Mouse (Mus musculus) limb, embryonic 12.5 days (tissue): ENCODE results near the gene Lgals4. TPM values are rescaled to one million over a fixed set of nuclear protein-coding genes. Genes with fewer than 3 reads are reported as not detected.

Experiments
- ATAC-seq: fragments of 200-750 bp; cut with Nextera tagmentation; 2 replicates; pipeline ENCODE4 v1.8.0; 2017; ENCODE audit warnings: low read depth, moderate TSS enrichment; ENCODE audit not compliant: insufficient number of reproducible peaks, insufficient read depth, low FRiP score, low TSS enrichment
- H3K27ac ChIP-seq: fragments of 300-500 bp; sonication (generic); 2 replicates; pipeline ENCODE4 v1.5.1; 2016; ENCODE audit warnings: mild to moderate bottlenecking, moderate library complexity
- H3K27me3 ChIP-seq: fragments of 300-500 bp; sonication (generic); 2 replicates; pipeline ENCODE4 v1.6.1; 2016; ENCODE audit warnings: mild to moderate bottlenecking, moderate library complexity
- H3K36me3 ChIP-seq: fragments of 300-500 bp; sonication (generic); 2 replicates; pipeline ENCODE4 v1.6.1; 2016; ENCODE audit warnings: mild to moderate bottlenecking, moderate library complexity
- H3K4me1 ChIP-seq: fragments of 300-500 bp; sonication (generic); replicated peaks from 2 replicates; pipeline ENCODE4 v1.6.1; 2016
- H3K4me2 ChIP-seq: fragments of 300-500 bp; sonication (generic); 2 replicates; pipeline ENCODE4 v1.6.1; 2016; ENCODE audit warnings: mild to moderate bottlenecking, moderate library complexity
- H3K4me3 ChIP-seq: fragments of 300-500 bp; sonication (generic); replicated peaks from 2 replicates; pipeline ENCODE4 v1.5.1; 2016; ENCODE audit warnings: mild to moderate bottlenecking
- H3K9ac ChIP-seq: fragments of 300-500 bp; sonication (generic); replicated peaks from 2 replicates; pipeline ENCODE4 v1.6.1; 2016; ENCODE audit warnings: mild to moderate bottlenecking, moderate library complexity
- H3K9me3 ChIP-seq: fragments of 300-500 bp; sonication (generic); 2 replicates; pipeline ENCODE4 v1.6.1; 2016; ENCODE audit warnings: mild to moderate bottlenecking, moderate library complexity
- WGBS: fragments of 180-500 bp; shearing (Covaris S2); methylation state at CpG from one replicate; pipeline ENCODE4 v1.1.7; 2016; 5-methylcytosine and 5-hydroxymethylcytosine counted together
- polyA plus RNA-seq: library from polyadenylated mRNA; unstranded; fragments of >200 nt; fragmentation: Nextera tagmentation; extraction: Ambion mirVana; gene quantifications from 2 replicates; pipeline ENCODE4 v1.2.1, GENCODE M21; 2016

Lgals4 gene
- polyA plus RNA-seq, 1 experiment from 2014 or later, result 4.9 TPM

GRCm38 (mm10) chr7:28795832-28796231, 37.8 kb upstream of the Lgals4 start:
- peaks cover 17% of the 10 kb centered on the region for H3K4me1 ChIP-seq

GRCm38 (mm10) chr7:28796562-28796975, 37.1 kb upstream of the Lgals4 start:
- Histone ChIP-seq H3K4me2 (peak overlapping the region; percentile 50), H3K27ac (no peak overlapping the region; the same call in 1 of the 2 replicates), H3K36me3 (no peaks in the 10 kb centered on the region), H3K27me3 (no peaks in the 10 kb centered on the region), H3K4me1 (peaks cover 17% of the 10 kb centered on the region), H3K9me3 (no peaks in the 10 kb centered on the region), H3K9ac (peak overlapping the region; percentile 46; the same call in 1 of the 2 replicates), H3K4me3 (peak overlapping the region; percentile 19)
- WGBS, result 15% methylated on average over 32 of the region's 32 CpGs
- no peak for ATAC-seq

More at GRCm38 (mm10) chr7:28795832-28796231, 37.8 kb upstream of the Lgals4 start:
- H3K4me3 ChIP-seq, result no peak overlapping the region
- H3K4me2 ChIP-seq, result peak overlapping the region; percentile 50; the same call in 1 of the 2 replicates
- H3K27me3 ChIP-seq, result no peaks in the 10 kb centered on the region
- no peaks in the 10 kb centered on the region for H3K9me3 ChIP-seq
- no peaks in the 10 kb centered on the region for H3K36me3 ChIP-seq
- H3K27ac ChIP-seq, result no peak overlapping the region
- WGBS, result 85% methylated on average over 15 of the region's 15 CpGs
- no peak for ATAC-seq
- H3K9ac ChIP-seq, result no peak overlapping the region

- no peak overlapping the region for H3K4me2 ChIP-seq
- H3K4me3 ChIP-seq, result no peak overlapping the region
- WGBS, result 95% methylated on average over 9 of the region's 9 CpGs
- H3K27ac ChIP-seq, result no peak overlapping the region
- no peak for ATAC-seq
- no peaks in the 10 kb centered on the region for H3K27me3 ChIP-seq
- H3K9ac ChIP-seq, result no peak overlapping the region
- H3K4me1 ChIP-seq, result peaks cover 35% of the 10 kb centered on the region
- no peaks in the 10 kb centered on the region for H3K36me3 ChIP-seq
- no peaks in the 10 kb centered on the region for H3K9me3 ChIP-seq
Measured at GRCm38 (mm10) chr7:28799994-28800393, 33.7 kb upstream of the Lgals4 start.

GRCm38 (mm10) chr7:28801451-28801850, 32.2 kb upstream of the Lgals4 start:
- no peaks in the 10 kb centered on the region for H3K27me3 ChIP-seq
- H3K27ac ChIP-seq, result peak overlapping the region; percentile 94
- H3K9me3 ChIP-seq, result no peaks in the 10 kb centered on the region
- H3K4me3 ChIP-seq, result no peak overlapping the region
- peaks cover 34% of the 10 kb centered on the region for H3K4me1 ChIP-seq
- ATAC-seq, result no peak
- H3K9ac ChIP-seq, result no peak overlapping the region
- H3K4me2 ChIP-seq, result no peak overlapping the region
- H3K36me3 ChIP-seq, result no peaks in the 10 kb centered on the region
- 75% methylated on average over 3 of the region's 3 CpGs for WGBS

GRCm38 (mm10) chr7:28801901-28802670, 31.6 kb upstream of the Lgals4 start:
- Histone ChIP-seq H3K9ac (no peak overlapping the region), H3K9me3 (no peaks in the 10 kb centered on the region), H3K4me2 (peak overlapping the region; percentile 32), H3K27ac (peak overlapping the region; percentile 94), H3K4me1 (peaks cover 27% of the 10 kb centered on the region), H3K27me3 (no peaks in the 10 kb centered on the region), H3K36me3 (no peaks in the 10 kb centered on the region), H3K4me3 (no peak overlapping the region)
- 14% methylated on average over 10 of the region's 10 CpGs for WGBS
- ATAC-seq, result peak; percentile 33

- Histone ChIP-seq H3K4me3 (no peak overlapping the region), H3K27ac (peak overlapping the region; percentile 94), H3K9me3 (no peaks in the 10 kb centered on the region), H3K4me2 (peak overlapping the region; percentile 32), H3K27me3 (no peaks in the 10 kb centered on the region), H3K36me3 (no peaks in the 10 kb centered on the region), H3K9ac (peak overlapping the region; percentile 27; the same call in 1 of the 2 replicates), H3K4me1 (peaks cover 33% of the 10 kb centered on the region)
- WGBS, result 10% methylated on average over 10 of the region's 10 CpGs
- peak; percentile 54 for ATAC-seq
Measured at GRCm38 (mm10) chr7:28802846-28803588, 30.6 kb upstream of the Lgals4 start.

GRCm38 (mm10) chr7:28803756-28804155, 29.9 kb upstream of the Lgals4 start:
- no peak for ATAC-seq

GRCm38 (mm10) chr7:28806869-28807268, 26.8 kb upstream of the Lgals4 start:
- Histone ChIP-seq H3K4me3 (no peak overlapping the region), H3K9me3 (no peaks in the 10 kb centered on the region), H3K27ac (no peak overlapping the region), H3K27me3 (no peaks in the 10 kb centered on the region), H3K9ac (no peak overlapping the region), H3K36me3 (peaks cover 2% of the 10 kb centered on the region), H3K4me1 (peaks cover 34% of the 10 kb centered on the region), H3K4me2 (no peak overlapping the region)
- ATAC-seq, result no peak
- 82% methylated on average over 4 of the region's 4 CpGs for whole genome bisulfite sequencing

More at GRCm38 (mm10) chr7:28803756-28804155, 29.9 kb upstream of the Lgals4 start:
- no peak overlapping the region for H3K9ac ChIP-seq
- H3K4me3 ChIP-seq, result no peak overlapping the region
- peaks cover 36% of the 10 kb centered on the region for H3K4me1 ChIP-seq
- H3K36me3 ChIP-seq, result no peaks in the 10 kb centered on the region
- H3K4me2 ChIP-seq, result 0 out of 2 replicates have a peak overlapping the region, but pooled peaks have one; percentile 32
- H3K27ac ChIP-seq, result peak overlapping the region; percentile 94
- H3K27me3 ChIP-seq, result no peaks in the 10 kb centered on the region
- WGBS, result 37% methylated on average over 4 of the region's 4 CpGs
- H3K9me3 ChIP-seq, result no peaks in the 10 kb centered on the region

- peak overlapping the region; percentile 91 for H3K4me2 ChIP-seq
- H3K27ac ChIP-seq, result peak overlapping the region; percentile 100
- no peaks in the 10 kb centered on the region for H3K27me3 ChIP-seq
- peaks cover 34% of the 10 kb centered on the region for H3K4me1 ChIP-seq
- H3K9me3 ChIP-seq, result no peaks in the 10 kb centered on the region
- WGBS, result 34% methylated on average over 6 of the region's 8 CpGs
- peak overlapping the region; percentile 83 for H3K4me3 ChIP-seq
- no peak for ATAC-seq
- peak overlapping the region; percentile 95 for H3K9ac ChIP-seq
- peaks cover 11% of the 10 kb centered on the region for H3K36me3 ChIP-seq
Measured at GRCm38 (mm10) chr7:28807641-28808220, 25.9 kb upstream of the Lgals4 start.

- peaks cover 34% of the 10 kb centered on the region for H3K4me1 ChIP-seq
- peak; percentile 3 for ATAC-seq
- peak within 1 kb of the TSS; percentile 100 for H3K27ac ChIP-seq
- H3K4me2 ChIP-seq, result peak within 1 kb of the TSS; percentile 91
- no peaks in the 10 kb centered on the region for H3K9me3 ChIP-seq
- peak within 1 kb of the TSS; percentile 83 for H3K4me3 ChIP-seq
- no peaks in the 10 kb centered on the region for H3K27me3 ChIP-seq
- WGBS, result 5% methylated on average over 35 of the region's 35 CpGs
- peaks cover 17% of the 10 kb centered on the region for H3K36me3 ChIP-seq
- peak within 1 kb of the TSS; percentile 95 for H3K9ac ChIP-seq
Measured at GRCm38 (mm10) chr7:28808221-28808941, 25.3 kb upstream of the Lgals4 start, which contains the start of gene Hnrnpl. TSS of gene Hnrnpl (plus strand) at chr7:28808541.
